Mouse (Mus musculus): Measurements from ENCODE around the gene Fat4. TPM values are rescaled to one million over a fixed set of nuclear protein-coding genes. Genes with fewer than 3 reads are reported as not detected.

Fat4 gene
- polyA plus RNA-seq (2012; rRNA removed), result 0.83 and 0.90 TPM in 2 replicates

DNA sequence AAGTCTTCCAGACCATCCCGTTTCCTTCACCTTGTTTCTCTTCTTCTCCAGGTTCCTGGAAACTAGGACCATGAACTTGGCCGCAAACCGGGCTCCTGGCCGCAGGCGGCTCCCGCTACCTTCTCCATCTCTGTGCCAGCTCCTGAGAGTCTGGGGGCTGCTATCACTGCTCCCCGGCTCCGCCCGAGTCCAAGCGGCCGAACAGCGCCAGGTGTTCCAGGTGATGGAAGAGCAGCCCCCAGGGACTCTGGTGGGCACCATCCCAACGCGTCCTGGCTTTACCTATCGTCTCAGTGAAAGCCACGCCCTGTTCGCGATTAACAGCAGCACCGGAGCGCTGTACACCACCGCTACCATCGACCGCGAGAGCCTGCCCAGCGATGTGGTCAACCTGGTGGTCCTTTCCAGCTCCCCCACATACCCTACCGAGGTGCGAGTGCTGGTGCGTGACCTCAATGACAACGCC lies at the start of gene Fat4:
Gene Fat4, plus strand, starts transcription at position 51 of the 466 bp plus-strand sequence.
- Histone ChIP-seq H3K27me3 (ENCODE audit: control insufficient read depth, insufficient read depth, low read length) (peaks cover 17% of the 10 kb centered on the region), H3K4me3 (ENCODE audit: extremely low read depth, insufficient read depth, insufficient read length) (peak within 1 kb of the TSS; percentile 63), H3K4me1 (ENCODE audit: control insufficient read depth, insufficient read depth, insufficient read length) (peaks cover 15% of the 10 kb centered on the region), H3K27ac (ENCODE audit: insufficient read depth, low read length) (peak within 1 kb of the TSS; percentile 27; the same call in 1 of the 2 replicates), H3K36me3 (ENCODE audit: control insufficient read depth, insufficient read depth, low read length) (no peaks in the 10 kb centered on the region)
- TF ChIP-seq CTCF (IDR thresholded peaks at IDR 0.05; ENCODE audit: extremely low read depth, insufficient read depth, insufficient read length, insufficient replicate concordance), result no peak
- 5% methylated on average over 29 of the region's 29 CpGs for WGBS
- no peak for DNase-seq (ENCODE audit: low read depth in 1 of 2, low spot score in 2 of 2)

GRCm38 (mm10) chr3:38839438-38839837 lies 47.3 kb upstream of the Fat4 start:
- no peaks in the 10 kb centered on the region for H3K27me3 ChIP-seq (ENCODE audit: control insufficient read depth, insufficient read depth, low read length)
- no peaks in the 10 kb centered on the region for H3K36me3 ChIP-seq (ENCODE audit: control insufficient read depth, insufficient read depth, low read length)
- TF ChIP-seq POLR2A (IDR thresholded peaks at IDR 0.05; ENCODE audit: low read depth, low read length) (no peak), CTCF (IDR thresholded peaks at IDR 0.05; ENCODE audit: extremely low read depth, insufficient read depth, insufficient read length, insufficient replicate concordance) (no peak)
- no peaks in the 10 kb centered on the region for H3K4me1 ChIP-seq (ENCODE audit: control insufficient read depth, insufficient read depth, insufficient read length)
- WGBS, result 85% methylated on average over 2 of the region's 2 CpGs
- no peak overlapping the region for H3K27ac ChIP-seq (ENCODE audit: insufficient read depth, low read length)
- no peak overlapping the region for H3K4me3 ChIP-seq (ENCODE audit: extremely low read depth, insufficient read depth, insufficient read length)
- DNase-seq (ENCODE audit: low read depth in 1 of 2, low spot score in 2 of 2), result no peak

GRCm38 (mm10) chr3:38843000-38843538 lies 43.7 kb upstream of the Fat4 start:
- WGBS, result 87% methylated on average over 7 of the region's 7 CpGs
- H3K4me1 ChIP-seq (ENCODE audit: control insufficient read depth, insufficient read depth, insufficient read length), result no peaks in the 10 kb centered on the region
- TF ChIP-seq POLR2A (IDR thresholded peaks at IDR 0.05; ENCODE audit: low read depth, low read length) (no peak), CTCF (IDR thresholded peaks at IDR 0.05; ENCODE audit: extremely low read depth, insufficient read depth, insufficient read length, insufficient replicate concordance) (no peak)
- H3K27me3 ChIP-seq (ENCODE audit: control insufficient read depth, insufficient read depth, low read length), result no peaks in the 10 kb centered on the region
- H3K4me3 ChIP-seq (ENCODE audit: extremely low read depth, insufficient read depth, insufficient read length), result no peak overlapping the region
- no peak for DNase-seq (ENCODE audit: low read depth in 1 of 2, low spot score in 2 of 2)
- H3K27ac ChIP-seq (ENCODE audit: insufficient read depth, low read length), result no peak overlapping the region
- H3K36me3 ChIP-seq (ENCODE audit: control insufficient read depth, insufficient read depth, low read length), result no peaks in the 10 kb centered on the region

DNA sequence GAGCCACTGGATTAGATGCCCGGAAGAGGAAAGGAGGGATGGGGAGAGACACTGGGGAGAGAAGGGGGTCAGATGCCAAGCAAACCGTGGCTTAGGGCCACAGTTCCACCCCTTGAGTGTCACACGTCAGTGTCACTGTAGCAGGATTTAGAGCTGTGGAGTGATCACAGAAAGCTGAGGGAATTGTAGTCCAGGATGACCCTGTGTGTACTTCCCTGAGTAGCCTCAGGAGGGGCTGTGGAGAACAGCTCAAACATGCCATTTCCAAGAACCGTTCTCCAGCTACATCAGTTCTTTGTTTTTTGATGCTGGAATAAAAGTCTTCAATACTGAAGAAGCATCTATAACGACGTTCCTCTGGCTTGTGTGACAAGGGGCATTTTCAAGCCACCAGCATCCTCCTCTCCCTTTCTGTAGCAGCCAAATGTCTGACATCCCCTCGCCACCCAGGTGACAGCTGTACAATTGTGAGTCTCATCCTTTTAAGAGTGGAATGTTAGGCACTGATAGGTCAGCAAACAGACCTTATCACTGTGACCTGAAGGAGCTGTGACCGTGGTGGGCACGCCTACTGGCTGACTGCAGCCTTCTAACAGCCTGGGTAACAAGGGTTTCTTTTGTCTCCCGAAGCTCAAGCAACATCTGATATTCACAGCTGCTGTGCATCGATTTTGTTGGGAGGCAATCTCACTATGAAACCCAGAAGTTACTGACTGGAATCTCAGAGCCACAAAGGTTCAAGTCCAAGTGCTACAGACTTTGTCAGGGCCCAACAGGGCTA lies 39.9 kb upstream of the Fat4 start:
- Histone ChIP-seq H3K4me3 (ENCODE audit: extremely low read depth, insufficient read depth, insufficient read length) (no peak overlapping the region), H3K4me1 (ENCODE audit: control insufficient read depth, insufficient read depth, insufficient read length) (no peaks in the 10 kb centered on the region), H3K36me3 (ENCODE audit: control insufficient read depth, insufficient read depth, low read length) (no peaks in the 10 kb centered on the region), H3K27ac (ENCODE audit: insufficient read depth, low read length) (no peak overlapping the region), H3K27me3 (ENCODE audit: control insufficient read depth, insufficient read depth, low read length) (no peaks in the 10 kb centered on the region)
- TF ChIP-seq POLR2A (IDR thresholded peaks at IDR 0.05; ENCODE audit: low read depth, low read length), result no peak
- no peak for TF ChIP-seq CTCF (IDR thresholded peaks at IDR 0.05; ENCODE audit: extremely low read depth, insufficient read depth, insufficient read length, insufficient replicate concordance)
- WGBS, result 70% methylated on average over 11 of the region's 11 CpGs
- DNase-seq (ENCODE audit: low read depth in 1 of 2, low spot score in 2 of 2), result no peak

GRCm38 (mm10) chr3:38849077-38849476 lies 37.7 kb upstream of the Fat4 start:
- 83% methylated on average over 3 of the region's 3 CpGs for WGBS
- no peak overlapping the region for H3K4me3 ChIP-seq (ENCODE audit: extremely low read depth, insufficient read depth, insufficient read length)
- no peaks in the 10 kb centered on the region for H3K4me1 ChIP-seq (ENCODE audit: control insufficient read depth, insufficient read depth, insufficient read length)
- H3K36me3 ChIP-seq (ENCODE audit: control insufficient read depth, insufficient read depth, low read length), result no peaks in the 10 kb centered on the region
- no peak for TF ChIP-seq POLR2A (IDR thresholded peaks at IDR 0.05; ENCODE audit: low read depth, low read length)
- TF ChIP-seq CTCF (IDR thresholded peaks at IDR 0.05; ENCODE audit: extremely low read depth, insufficient read depth, insufficient read length, insufficient replicate concordance), result no peak
- H3K27me3 ChIP-seq (ENCODE audit: control insufficient read depth, insufficient read depth, low read length), result no peaks in the 10 kb centered on the region
- H3K27ac ChIP-seq (ENCODE audit: insufficient read depth, low read length), result no peak overlapping the region
- no peak for DNase-seq (ENCODE audit: low read depth in 1 of 2, low spot score in 2 of 2)

DNA sequence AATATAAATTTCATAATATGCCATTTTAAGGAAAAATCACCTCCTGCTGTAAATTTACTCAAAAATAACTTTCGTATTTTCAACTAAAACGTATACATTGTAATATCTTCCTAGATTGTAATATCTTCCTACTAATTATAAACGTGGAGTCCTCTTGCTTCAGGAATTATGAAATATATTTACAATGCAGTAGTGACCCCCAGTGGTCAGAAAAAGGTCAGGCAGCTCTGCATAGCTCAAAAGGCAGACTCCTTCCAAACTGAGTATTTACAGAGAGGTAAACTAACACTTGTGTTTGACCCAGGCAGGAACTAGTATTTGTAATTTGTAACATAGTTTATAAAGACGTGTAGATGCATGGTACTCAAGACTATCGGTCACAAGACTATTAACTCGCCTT lies 37.2 kb upstream of the Fat4 start:
- H3K27ac ChIP-seq (ENCODE audit: insufficient read depth, low read length), result no peak overlapping the region
- 50% methylated on average over 6 of the region's 6 CpGs for WGBS
- no peaks in the 10 kb centered on the region for H3K27me3 ChIP-seq (ENCODE audit: control insufficient read depth, insufficient read depth, low read length)
- H3K36me3 ChIP-seq (ENCODE audit: control insufficient read depth, insufficient read depth, low read length), result no peaks in the 10 kb centered on the region
- TF ChIP-seq CTCF (IDR thresholded peaks at IDR 0.05; ENCODE audit: extremely low read depth, insufficient read depth, insufficient read length, insufficient replicate concordance), result no peak
- no peak for TF ChIP-seq POLR2A (IDR thresholded peaks at IDR 0.05; ENCODE audit: low read depth, low read length)
- DNase-seq (ENCODE audit: low read depth in 1 of 2, low spot score in 2 of 2), result no peak
- no peak overlapping the region for H3K4me3 ChIP-seq (ENCODE audit: extremely low read depth, insufficient read depth, insufficient read length)
- H3K4me1 ChIP-seq (ENCODE audit: control insufficient read depth, insufficient read depth, insufficient read length), result no peaks in the 10 kb centered on the region

- DNase-seq (ENCODE audit: low read depth in 1 of 2, low spot score in 2 of 2), result no peak
- no peaks in the 10 kb centered on the region for H3K27me3 ChIP-seq (ENCODE audit: control insufficient read depth, insufficient read depth, low read length)
- no peak overlapping the region for H3K4me3 ChIP-seq (ENCODE audit: extremely low read depth, insufficient read depth, insufficient read length)
- no peaks in the 10 kb centered on the region for H3K36me3 ChIP-seq (ENCODE audit: control insufficient read depth, insufficient read depth, low read length)
- H3K4me1 ChIP-seq (ENCODE audit: control insufficient read depth, insufficient read depth, insufficient read length), result no peaks in the 10 kb centered on the region
- no peak for TF ChIP-seq POLR2A (IDR thresholded peaks at IDR 0.05; ENCODE audit: low read depth, low read length)
- no peak for TF ChIP-seq CTCF (IDR thresholded peaks at IDR 0.05; ENCODE audit: extremely low read depth, insufficient read depth, insufficient read length, insufficient replicate concordance)
- 4% methylated on average over 3 of the region's 3 CpGs for WGBS
- no peak overlapping the region for H3K27ac ChIP-seq (ENCODE audit: insufficient read depth, low read length)
Measured at GRCm38 (mm10) chr3:38853650-38854049, 33.1 kb upstream of the Fat4 start.
